Mouse (Mus musculus): ENCODE results near the gene Vmn2r88. TPM values are rescaled to one million over a fixed set of nuclear protein-coding genes. Genes with fewer than 3 reads are reported as not detected.
"Not testable (repeated sequence)": the region's sequence is repeated elsewhere in the genome, so short reads cannot be mapped to it uniquely, and the experiment has no call there.

Gene Vmn2r88
- polyA plus RNA-seq (2015; fragmentation: Nextera tagmentation; extraction: Ambion mirVana) = not detected in 2 replicates

DNA sequence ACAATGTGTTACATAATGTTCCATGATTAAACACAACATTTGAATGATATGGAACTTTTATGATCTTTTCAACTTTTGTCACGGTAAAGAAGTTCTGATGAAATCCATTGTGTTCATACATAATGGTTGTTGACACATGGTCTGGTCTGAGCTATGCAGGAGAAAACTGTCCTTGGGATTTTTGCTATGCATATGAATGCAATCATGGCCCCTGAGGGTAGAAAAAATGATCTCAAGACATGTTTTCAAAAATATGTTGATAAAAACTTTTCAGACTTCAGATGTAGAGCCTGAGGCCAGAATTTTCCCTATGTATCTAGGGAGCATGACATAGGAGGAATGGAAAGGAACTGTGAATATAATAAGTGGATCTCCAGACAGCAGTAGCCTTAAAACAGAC lies at the start of gene Vmn2r88:
TSS of gene Vmn2r88 (plus strand) at position 301 of the 400 bp plus-strand sequence.
- DNase-seq (ENCODE audit: low spot score) = no peak

DNA sequence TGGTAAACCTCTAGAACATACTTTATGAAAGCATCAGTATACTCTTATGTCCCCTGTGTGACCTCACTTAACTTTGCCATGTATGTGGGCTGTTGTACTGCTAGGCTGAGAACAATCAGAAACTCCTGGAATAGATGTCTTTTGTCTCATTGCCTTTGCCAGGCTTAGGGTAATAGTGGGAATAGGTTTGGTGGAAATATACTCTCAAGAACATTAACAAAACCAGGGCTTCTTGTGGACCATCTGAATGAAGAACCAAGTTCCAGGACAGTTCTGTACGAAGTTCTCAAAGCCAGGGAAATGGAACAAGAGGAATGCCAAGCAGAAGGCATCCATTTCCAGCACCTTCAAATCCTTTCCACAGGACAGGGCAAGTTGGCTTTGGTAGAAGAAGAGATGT lies 49.2 kb upstream of the Vmn2r88 start, which contains the start of gene Gm7247:
TSS of gene Gm7247 (plus strand) at position 301 of the 400 bp plus-strand sequence.
- no peak for DNase-seq (ENCODE audit: low spot score)

- no peak for DNase-seq (ENCODE audit: low spot score)
Measured at GRCm38 (mm10) chr14:51382805-51383204, 27.8 kb upstream of the Vmn2r88 start.

DNA sequence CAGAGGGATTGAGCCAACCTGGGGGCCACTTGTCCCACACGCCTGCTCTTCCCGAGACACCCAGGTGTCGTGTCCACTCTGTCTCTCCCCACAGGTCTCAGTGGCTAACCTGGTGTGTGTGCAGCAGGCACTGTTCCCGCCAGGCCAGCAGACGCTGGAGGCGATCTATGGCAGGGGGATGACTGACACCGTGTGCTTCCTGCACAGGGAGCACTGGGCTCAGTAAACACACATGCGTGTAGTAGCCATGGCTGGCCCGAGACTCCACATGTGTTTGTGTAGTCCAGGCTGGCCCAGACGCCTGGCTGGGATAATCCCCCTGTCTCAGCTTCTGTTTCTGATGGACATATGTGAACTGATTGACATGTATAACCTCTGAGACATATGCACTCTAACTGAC lies 26.3 kb upstream of the Vmn2r88 start:
- DNase-seq (ENCODE audit: low spot score) = peak; percentile 50

DNA sequence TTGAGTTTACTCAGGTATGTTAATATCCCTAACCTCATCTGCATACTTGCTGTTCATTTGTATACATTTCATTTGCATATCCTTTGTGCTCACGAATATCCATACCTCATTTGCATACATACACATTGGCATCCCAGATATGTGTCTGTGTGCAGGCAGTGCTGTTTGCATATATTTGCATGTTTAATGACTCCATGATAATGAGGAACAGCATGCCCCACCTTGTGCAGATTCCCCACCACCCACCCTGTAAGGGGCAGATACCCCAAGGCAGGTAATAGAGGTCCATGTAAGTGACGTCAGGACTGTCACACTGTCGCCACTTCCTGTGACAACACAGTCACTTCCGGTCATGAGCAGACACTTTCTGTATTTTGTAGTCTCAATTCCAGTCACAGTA lies 24.9 kb upstream of the Vmn2r88 start:
- DNase-seq (ENCODE audit: low spot score) = peak; percentile 59

GRCm38 (mm10) chr14:51387768-51388167 lies 22.9 kb upstream of the Vmn2r88 start:
- DNase-seq (ENCODE audit: low spot score) = peak; percentile 16

GRCm38 (mm10) chr14:51388222-51388621 lies 22.4 kb upstream of the Vmn2r88 start:
- no peak for DNase-seq (ENCODE audit: low spot score)

DNA sequence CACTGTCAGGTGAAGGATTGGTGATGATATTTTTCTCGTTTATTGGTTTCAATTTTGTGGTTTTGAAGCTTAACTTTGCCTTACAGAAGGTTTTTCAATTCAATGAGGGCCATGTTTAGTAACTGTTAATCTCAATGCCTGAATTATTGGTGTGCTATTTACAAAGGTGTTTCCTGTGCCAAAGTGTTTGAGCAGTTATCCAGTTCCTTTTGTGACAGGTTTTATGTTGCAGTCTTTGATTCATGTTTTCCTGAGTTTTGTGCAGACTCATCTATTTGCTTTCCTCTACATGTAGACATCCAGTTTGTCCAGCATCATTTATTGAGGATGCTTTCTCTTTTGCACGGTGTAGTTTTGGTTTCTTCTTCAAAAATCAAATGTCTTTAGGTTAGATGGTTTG lies 13.3 kb downstream of the Vmn2r88 start:
- no peak for DNase-seq (ENCODE audit: low spot score)

- not testable (repeated sequence) for DNase-seq (ENCODE audit: low spot score)
Measured at GRCm38 (mm10) chr14:51430138-51430537, 19.5 kb downstream of the Vmn2r88 start.

- DNase-seq (ENCODE audit: low spot score) = no peak
Measured at GRCm38 (mm10) chr14:51434546-51434945, 23.9 kb downstream of the Vmn2r88 start.

GRCm38 (mm10) chr14:51435020-51435419 lies 24.4 kb downstream of the Vmn2r88 start:
- DNase-seq (ENCODE audit: low spot score) = no peak

- DNase-seq (ENCODE audit: low spot score) = no peak
Measured at GRCm38 (mm10) chr14:51438955-51439354, 28.3 kb downstream of the Vmn2r88 start.

DNA sequence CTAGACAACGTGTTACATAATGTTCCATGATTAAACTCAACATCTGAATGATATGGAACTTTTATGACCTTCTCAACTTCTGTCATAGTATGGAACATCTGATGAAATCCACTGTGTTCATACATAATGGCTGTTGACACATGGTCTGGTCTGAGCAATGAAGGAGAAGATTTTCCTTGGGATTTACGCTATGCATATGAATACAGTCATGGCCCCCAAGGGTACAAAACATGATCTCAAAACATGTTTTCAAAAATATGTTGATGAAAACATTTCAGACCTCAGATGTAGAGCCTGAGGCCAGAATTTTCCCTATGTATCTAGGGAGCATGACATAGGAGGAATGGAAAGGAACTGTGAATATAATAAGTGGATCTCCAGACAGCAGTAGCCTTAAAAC lies 40.9 kb downstream of the Vmn2r88 start, which contains the start of gene Vmn2r89:
TSS of gene Vmn2r89 (plus strand) at position 301 of the 400 bp plus-strand sequence.
- not testable (repeated sequence) for DNase-seq (ENCODE audit: low spot score)

Other genes starting within 250 kb of the Vmn2r88 start
- not detected in 2 replicates for gene Rnase2b, start 248.6 kb upstream of the Vmn2r88 start, polyA plus RNA-seq (2015; fragmentation: Nextera tagmentation; extraction: Ambion mirVana)
- gene Ang2, start 211.7 kb upstream of the Vmn2r88 start, polyA plus RNA-seq (2015; fragmentation: Nextera tagmentation; extraction: Ambion mirVana) = 0.55 TPM in 1 of 2 replicates, not detected in the other
- gene Ear14, start 207.4 kb upstream of the Vmn2r88 start, polyA plus RNA-seq (2015; fragmentation: Nextera tagmentation; extraction: Ambion mirVana) = not detected in 2 replicates
- not detected in 2 replicates for gene Rnase2a, start 154.7 kb upstream of the Vmn2r88 start, polyA plus RNA-seq (2015; fragmentation: Nextera tagmentation; extraction: Ambion mirVana)
- not detected in 2 replicates for gene Gm7247, start 49.1 kb upstream of the Vmn2r88 start, polyA plus RNA-seq (2015; fragmentation: Nextera tagmentation; extraction: Ambion mirVana)
- gene Vmn2r89, start 41.0 kb downstream of the Vmn2r88 start, polyA plus RNA-seq (2015; fragmentation: Nextera tagmentation; extraction: Ambion mirVana) = not detected in 2 replicates
- 0.18 TPM in 1 of 2 replicates, not detected in the other for gene Gm5622, start 142.0 kb downstream of the Vmn2r88 start, polyA plus RNA-seq (2015; fragmentation: Nextera tagmentation; extraction: Ambion mirVana)
- gene Gm17175, start 163.2 kb downstream of the Vmn2r88 start, polyA plus RNA-seq (2015; fragmentation: Nextera tagmentation; extraction: Ambion mirVana) = not detected in 2 replicates
- not detected in 2 replicates for gene Gm17174, start 181.3 kb downstream of the Vmn2r88 start, polyA plus RNA-seq (2015; fragmentation: Nextera tagmentation; extraction: Ambion mirVana)
- not detected in 2 replicates for gene Gm17078, start 200.5 kb downstream of the Vmn2r88 start, polyA plus RNA-seq (2015; fragmentation: Nextera tagmentation; extraction: Ambion mirVana)
- gene Gm4181, start 224.8 kb downstream of the Vmn2r88 start, polyA plus RNA-seq (2015; fragmentation: Nextera tagmentation; extraction: Ambion mirVana) = not detected in 2 replicates